In the genomic region with DNA sequence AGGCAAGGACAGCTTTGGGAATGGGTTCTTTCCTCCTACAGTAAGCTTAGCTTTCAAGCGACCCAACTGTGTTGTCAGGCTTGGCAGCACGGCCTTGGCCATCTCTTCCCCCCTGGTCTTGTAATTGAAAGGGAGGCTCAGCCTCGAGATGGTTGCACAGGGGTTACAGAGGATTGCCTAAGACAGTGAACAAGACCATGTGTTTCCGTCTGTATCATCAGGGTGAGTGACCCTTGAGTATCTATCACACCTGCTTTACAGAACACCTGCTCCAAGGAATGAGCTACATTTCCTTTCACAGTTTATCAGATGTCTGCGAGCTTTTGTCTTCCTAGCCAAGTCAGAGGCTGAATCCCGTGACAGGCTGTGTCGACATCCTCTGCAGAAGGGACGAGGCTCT, we compare ENCODE assay signal across 22 mouse cellular contexts. TPM values are rescaled to one million over a fixed set of nuclear protein-coding genes. Genes with fewer than 3 reads are reported as not detected.
A peak's percentile ranks its signal among the peaks of the same experiment; 100 is the strongest.
DNase-seq lines count a peak whose midpoint lies in the region; ATAC-seq and TF ChIP-seq lines count a peak whose summit lies in the region.
"Had no signal": no experiment of that assay in that cellular context is flagged by ENCODE, and none has a peak within 500 bp of the region (broad histone marks: within the 10 kb centered on the region; RNA-seq: fewer than 3 reads in every experiment).

No protein-coding gene starts in this region.

- TF ChIP-seq CTCF in cortical plate, adult 2 months (IDR thresholded peaks at IDR 0.05; ENCODE audit: extremely low read depth, insufficient read depth, low read length) = no peak

- H3K27me3 ChIP-seq in heart, embryonic 15.5 days = no peaks in the 10 kb centered on the region
- H3K27me3 ChIP-seq in lung, embryonic 15.5 days = no peaks in the 10 kb centered on the region
- H3K27me3 ChIP-seq in myocyte (ENCODE audit: control insufficient read depth, insufficient read depth, insufficient read length) = no peaks in the 10 kb centered on the region
- no peaks in the 10 kb centered on the region for H3K27me3 ChIP-seq in hindbrain, embryonic 11.5 days (ENCODE audit: control insufficient read depth, insufficient read depth, low read length)
- H3K27me3 ChIP-seq in midbrain, embryonic 11.5 days (ENCODE audit: control insufficient read depth, insufficient read depth, low read length) = no peaks in the 10 kb centered on the region
- H3K27me3 ChIP-seq: neural tube, embryonic 12.5 days; stomach, embryonic 15.5 days had no signal

- no peak overlapping the region for H3K4me3 ChIP-seq in heart, embryonic 15.5 days
- H3K4me3 ChIP-seq in lung, embryonic 15.5 days = no peak overlapping the region
- no peak overlapping the region for H3K4me3 ChIP-seq in cortical plate, adult 2 months (ENCODE audit: insufficient read depth, low read length)
- H3K4me3 ChIP-seq in myocyte = no peak overlapping the region
- no peak overlapping the region for H3K4me3 ChIP-seq in hindbrain, embryonic 11.5 days (ENCODE audit: low read depth, low read length)
- H3K4me3 ChIP-seq in midbrain, embryonic 11.5 days (ENCODE audit: low read depth, low read length) = no peak overlapping the region
- H3K4me3 ChIP-seq: megakaryocyte, embryonic 14.5 days; neural tube, embryonic 12.5 days; stomach, embryonic 15.5 days had no signal

- peaks cover 42% of the 10 kb centered on the region for H3K4me1 ChIP-seq in heart, embryonic 15.5 days (replicated peaks)
- peaks cover 15% of the 10 kb centered on the region; the same call in 1 of the 2 replicates for H3K4me1 ChIP-seq in lung, embryonic 15.5 days
- peaks cover 17% of the 10 kb centered on the region for H3K4me1 ChIP-seq in cortical plate, adult 2 months (ENCODE audit: control insufficient read depth, insufficient read depth, low read length)
- H3K4me1 ChIP-seq in hindbrain, embryonic 11.5 days (replicated peaks; ENCODE audit: control insufficient read depth, insufficient read depth, low read length) = peaks cover 7% of the 10 kb centered on the region; the same call in 1 of the 2 replicates
- peaks cover 11% of the 10 kb centered on the region for H3K4me1 ChIP-seq in midbrain, embryonic 11.5 days (ENCODE audit: control insufficient read depth, insufficient read depth, low read length)

- ATAC-seq in heart, embryonic 15.5 days (replicated peaks; ENCODE audit: insufficient number of reproducible peaks, insufficient read depth, low FRiP score, low read depth) = no peak
- ATAC-seq in lung, embryonic 15.5 days (ENCODE audit: borderline replicate concordance, extremely low read depth, low FRiP score, low TSS enrichment) = no peak
- no peak for ATAC-seq in hindbrain, embryonic 11.5 days (ENCODE audit: low FRiP score)
- ATAC-seq in midbrain, embryonic 11.5 days (ENCODE audit: low FRiP score) = no peak
- ATAC-seq: forebrain, embryonic 14.5 days; hindbrain, embryonic 16.5 days; liver, postnatal 0 days had no signal

- H3K9ac ChIP-seq in heart, embryonic 15.5 days = no peak overlapping the region
- H3K9ac ChIP-seq in lung, embryonic 15.5 days = no peak overlapping the region
- H3K9ac ChIP-seq in hindbrain, embryonic 11.5 days (ENCODE audit: low read depth, low read length) = no peak overlapping the region
- H3K9ac ChIP-seq in midbrain, embryonic 11.5 days (ENCODE audit: low read length) = no peak overlapping the region
- H3K9ac ChIP-seq: liver, postnatal 0 days; neural tube, embryonic 12.5 days; stomach, embryonic 15.5 days had no signal

- no peak overlapping the region for H3K4me2 ChIP-seq in heart, embryonic 15.5 days
- H3K4me2 ChIP-seq in lung, embryonic 15.5 days = no peak overlapping the region
- peak overlapping the region; percentile 51 for H3K4me2 ChIP-seq in myocyte (ENCODE audit: low read depth)
- no peak overlapping the region for H3K4me2 ChIP-seq in hindbrain, embryonic 11.5 days (replicated peaks; ENCODE audit: low read depth, low read length)
- no peak overlapping the region for H3K4me2 ChIP-seq in midbrain, embryonic 11.5 days
- H3K4me2 ChIP-seq: liver, embryonic 11.5 days; neural tube, embryonic 12.5 days; stomach, embryonic 15.5 days had no signal

- no peak for DNase-seq in heart, adult 11 months
- no peak for DNase-seq in lung, postnatal 4 days
- DNase-seq in hindbrain, embryonic 11.5 days (ENCODE audit: low spot score) = no peak
- DNase-seq in midbrain, embryonic 11.5 days (ENCODE audit: low spot score, missing footprints) = no peak
- DNase-seq: cerebellum, adult 8-10 months; gastrocnemius, postnatal 25 days; kidney, adult 18-20 months; kidney, postnatal 4 days; liver, postnatal 0 days; midbrain, embryonic 14.5 days; retina, postnatal 1 day; right cerebral cortex, postnatal 4 days had no signal

- WGBS in heart, embryonic 15.5 days = 68% methylated on average over 8 of the region's 8 CpGs
- 45% methylated on average over 8 of the region's 8 CpGs for WGBS in lung, embryonic 15.5 days
- WGBS in hindbrain, embryonic 11.5 days = 86% methylated on average over 8 of the region's 8 CpGs
- WGBS in midbrain, embryonic 11.5 days = 84% methylated on average over 8 of the region's 8 CpGs

- peak overlapping the region; percentile 28; the same call in 1 of the 2 replicates for H3K27ac ChIP-seq in heart, embryonic 15.5 days
- peak overlapping the region; percentile 27 for H3K27ac ChIP-seq in lung, embryonic 15.5 days
- peak overlapping the region; percentile 87 for H3K27ac ChIP-seq in cortical plate, adult 2 months (ENCODE audit: insufficient read depth, low read length)
- no peak overlapping the region for H3K27ac ChIP-seq in hindbrain, embryonic 11.5 days (ENCODE audit: low read depth, low read length)
- no peak overlapping the region for H3K27ac ChIP-seq in midbrain, embryonic 11.5 days (ENCODE audit: low read depth, low read length)
- H3K27ac ChIP-seq: neural tube, embryonic 12.5 days had no signal

- H3K79me2 ChIP-seq in myocyte (ENCODE audit: control insufficient read depth, insufficient read depth) = no peaks in the 10 kb centered on the region

- H3ac ChIP-seq in myocyte (ENCODE audit: control insufficient read depth, insufficient read length) = no peak overlapping the region

- H3K36me3 ChIP-seq in heart, embryonic 15.5 days = peaks cover 35% of the 10 kb centered on the region
- H3K36me3 ChIP-seq in lung, embryonic 15.5 days = peaks cover 22% of the 10 kb centered on the region
- no peaks in the 10 kb centered on the region for H3K36me3 ChIP-seq in myocyte (ENCODE audit: control insufficient read depth, insufficient read depth)
- no peaks in the 10 kb centered on the region for H3K36me3 ChIP-seq in hindbrain, embryonic 11.5 days (ENCODE audit: control insufficient read depth, insufficient read depth, low read length)
- H3K36me3 ChIP-seq in midbrain, embryonic 11.5 days (ENCODE audit: control insufficient read depth, insufficient read depth, low read length) = no peaks in the 10 kb centered on the region
- H3K36me3 ChIP-seq: stomach, embryonic 15.5 days had no signal

- no peak for TF ChIP-seq POLR2A in cortical plate, adult 2 months (IDR thresholded peaks at IDR 0.05; ENCODE audit: extremely low read depth, insufficient read depth, low read length)
- no peak for TF ChIP-seq POLR2A in myocyte (IDR thresholded peaks at IDR 0.05; ENCODE audit: insufficient read length, low read depth)

- H3K9me3 ChIP-seq in heart, embryonic 15.5 days (replicated peaks) = no peaks in the 10 kb centered on the region
- H3K9me3 ChIP-seq in lung, embryonic 15.5 days = no peaks in the 10 kb centered on the region
- no peaks in the 10 kb centered on the region for H3K9me3 ChIP-seq in hindbrain, embryonic 11.5 days (ENCODE audit: control insufficient read depth, low read length)
- no peaks in the 10 kb centered on the region for H3K9me3 ChIP-seq in midbrain, embryonic 11.5 days (ENCODE audit: control insufficient read depth, low read length)
- H3K9me3 ChIP-seq: megakaryocyte, embryonic 14.5 days; neural tube, embryonic 12.5 days; stomach, embryonic 15.5 days had no signal

TF ChIP-seq in myocyte, 11 proteins besides CTCF, POLR2A, EP300 and RAD21:
- peak; percentile 87 for TF ChIP-seq CEBPB (IDR thresholded peaks at IDR 0.05; ENCODE audit: insufficient read depth, poor library complexity, severe bottlenecking)
- TF ChIP-seq E2F4 (IDR thresholded peaks at IDR 0.05; ENCODE audit: insufficient read depth) = no peak
- peak in 1 of 3 experiments; percentile 80 for TF ChIP-seq MYOD1 (IDR thresholded peaks at IDR 0.05; ENCODE audit: control insufficient read depth in 1 of 3, insufficient read length in 2 of 3, low read depth in 2 of 3)
- no peak for TF ChIP-seq POLR2AphosphoS2 (IDR thresholded peaks at IDR 0.05; ENCODE audit: insufficient read length, low read depth)
- TF ChIP-seq MYOG (IDR thresholded peaks at IDR 0.05; ENCODE audit: control insufficient read depth in 1 of 3, insufficient read depth in 1 of 3, insufficient read length in 2 of 3, low read depth in 2 of 3) = peak in 1 of 3 experiments; percentile 33
- no peak for TF ChIP-seq TCF3 (IDR thresholded peaks at IDR 0.05; ENCODE audit: insufficient read length, low read depth)

RNA-seq across cellular contexts. Expression of gene Ypel2, which starts 48.4 kb away (rescaled TPM):
- 20.8 and 23.1 TPM in 2 replicates for polyA plus RNA-seq in heart, embryonic 15.5 days (2015; fragmentation: Nextera tagmentation; extraction: Ambion mirVana)
- 9.0 and 9.4 TPM in 2 replicates for polyA plus RNA-seq in lung, embryonic 15.5 days (2015; fragmentation: Nextera tagmentation; extraction: Ambion mirVana)
- 27.6 and 32.6 TPM in 2 replicates for polyA plus RNA-seq in cortical plate, adult 2 months (2012; rRNA removed)
- polyA plus RNA-seq in myocyte (2012; fragmentation: generic; extraction: Trizol) = 1.5 TPM
- polyA plus RNA-seq in hindbrain, embryonic 11.5 days (2014; fragmentation: Nextera tagmentation; extraction: Ambion mirVana) = 6.8 and 7.3 TPM in 2 replicates
- polyA plus RNA-seq in midbrain, embryonic 11.5 days (2014; fragmentation: Nextera tagmentation; extraction: Ambion mirVana) = 5.4 and 6.1 TPM in 2 replicates

Comparison
In these comparisons a context has a peak if more than half of its experiments do, and no peak if none do; other contexts are left out.
1. H3K27ac ChIP-seq: peak in heart, embryonic 15.5 days (single experiment), lung, embryonic 15.5 days (single experiment) and cortical plate, adult 2 months (single experiment); none in hindbrain, embryonic 11.5 days (single experiment) and midbrain, embryonic 11.5 days (single experiment).